25 mouse cellular contexts compared by ENCODE assay signal in genomic region chr6:148768419-148768818, GRCm38 (mm10).
A peak's percentile ranks its signal among the peaks of the same experiment; 100 is the strongest.
DNase-seq lines count a peak whose midpoint lies in the region; ATAC-seq and TF ChIP-seq lines count a peak whose summit lies in the region.
"Had no signal": no experiment of that assay in that cellular context is flagged by ENCODE, and none has a peak within 500 bp of the region (broad histone marks: within the 10 kb centered on the region; RNA-seq: fewer than 3 reads in every experiment).

No protein-coding gene starts in this region.

- H3K4me1 ChIP-seq in hindbrain, embryonic 13.5 days (replicated peaks), result no peaks in the 10 kb centered on the region
- H3K4me1 ChIP-seq in hindbrain, embryonic 10.5 days (replicated peaks), result no peaks in the 10 kb centered on the region
- H3K4me1 ChIP-seq in midbrain, embryonic 13.5 days (replicated peaks), result no peaks in the 10 kb centered on the region
- no peaks in the 10 kb centered on the region for H3K4me1 ChIP-seq in midbrain, postnatal 0 days (ENCODE audit: insufficient read depth, low read length)
- H3K4me1 ChIP-seq in ES-E14 (ENCODE audit: control insufficient read depth in 2 of 2, insufficient read depth in 2 of 2, low read length in 2 of 2, poor library complexity in 1 of 2), result peaks cover 0 to 4% of the 10 kb centered on the region in 2 experiments; a peak in 1 of 4 replicates
- H3K4me1 ChIP-seq in embryonic facial prominence, embryonic 14.5 days (ENCODE audit: control insufficient read depth, insufficient read depth, low read length), result no peaks in the 10 kb centered on the region
- H3K4me1 ChIP-seq: forebrain, embryonic 15.5 days; heart, embryonic 15.5 days; liver, embryonic 15.5 days had no signal

- no peak for DNase-seq in hindbrain, embryonic 10.5 days (ENCODE audit: low spot score)
- no peak for DNase-seq in midbrain, postnatal 0 days (ENCODE audit: low spot score)
- peak; percentile 39 for DNase-seq in ES-E14 (ENCODE audit: low read depth, low spot score)
- no peak for DNase-seq in embryonic facial prominence, embryonic 14.5 days (ENCODE audit: low spot score)
- no peak for DNase-seq in thymus, postnatal 14 days
- DNase-seq in frontal cortex, adult 2 months (ENCODE audit: extremely low spot score in 1 of 2, low spot score in 1 of 2), result no peak
- DNase-seq: adrenal gland, adult 2 months; B cell, adult 2 months; cerebellum, adult 11 months; cerebellum, adult 9-11 months; gastrocnemius, postnatal 36 days; heart, postnatal 36 days; kidney, adult 9 months; kidney, postnatal 14 days had no signal

- ATAC-seq in hindbrain, embryonic 13.5 days (ENCODE audit: low FRiP score), result 0 out of 2 replicates have a peak, but pooled peaks have one; percentile 21
- peak; percentile 45 for ATAC-seq in midbrain, embryonic 13.5 days
- ATAC-seq in midbrain, postnatal 0 days (ENCODE audit: low FRiP score), result no peak
- no peak for ATAC-seq in embryonic facial prominence, embryonic 14.5 days (ENCODE audit: low read depth)
- ATAC-seq: forebrain, embryonic 15.5 days; hindbrain, embryonic 16.5 days; intestine, embryonic 16.5 days had no signal

- H3K27ac ChIP-seq in hindbrain, embryonic 13.5 days, result no peak overlapping the region
- no peak overlapping the region for H3K27ac ChIP-seq in hindbrain, embryonic 10.5 days
- no peak overlapping the region for H3K27ac ChIP-seq in midbrain, embryonic 13.5 days
- no peak overlapping the region for H3K27ac ChIP-seq in midbrain, postnatal 0 days (ENCODE audit: low read depth, low read length)
- H3K27ac ChIP-seq in ES-E14 (ENCODE audit: insufficient read depth, low read depth, low read length, poor library complexity, severe bottlenecking), result no peak overlapping the region
- no peak overlapping the region for H3K27ac ChIP-seq in embryonic facial prominence, embryonic 14.5 days (replicated peaks; ENCODE audit: low read depth, low read length)
- H3K27ac ChIP-seq: forebrain, embryonic 15.5 days; heart, embryonic 15.5 days; liver, embryonic 15.5 days; macrophage; stomach, postnatal 0 days had no signal

- no peak overlapping the region for H3K4me2 ChIP-seq in hindbrain, embryonic 13.5 days
- no peak overlapping the region for H3K4me2 ChIP-seq in midbrain, embryonic 13.5 days (replicated peaks)
- no peak overlapping the region for H3K4me2 ChIP-seq in midbrain, postnatal 0 days (ENCODE audit: low read depth, low read length, poor library complexity, severe bottlenecking)
- H3K4me2 ChIP-seq in embryonic facial prominence, embryonic 14.5 days (ENCODE audit: low read depth, low read length), result no peak overlapping the region
- H3K4me2 ChIP-seq: forebrain, embryonic 15.5 days; heart, embryonic 15.5 days; liver, embryonic 15.5 days had no signal

- H3K9me3 ChIP-seq in hindbrain, embryonic 13.5 days, result no peaks in the 10 kb centered on the region
- H3K9me3 ChIP-seq in hindbrain, embryonic 10.5 days, result no peaks in the 10 kb centered on the region
- no peaks in the 10 kb centered on the region for H3K9me3 ChIP-seq in midbrain, embryonic 13.5 days
- H3K9me3 ChIP-seq in midbrain, postnatal 0 days (ENCODE audit: low read length), result no peaks in the 10 kb centered on the region
- no peaks in the 10 kb centered on the region for H3K9me3 ChIP-seq in ES-E14 (ENCODE audit: control insufficient read depth, insufficient read depth, low read depth, low read length)
- H3K9me3 ChIP-seq in embryonic facial prominence, embryonic 14.5 days (ENCODE audit: control insufficient read depth, low read length), result no peaks in the 10 kb centered on the region
- H3K9me3 ChIP-seq: forebrain, embryonic 15.5 days; heart, embryonic 15.5 days; liver, embryonic 15.5 days had no signal

- in situ Hi-C loops in ES-E14 (cut with MboI; ENCODE audit: low sequenced_read_pairs in 2 of 2, unreplicated experiment in 2 of 2), result no loop called here

- H3K27me3 ChIP-seq in hindbrain, embryonic 13.5 days, result no peaks in the 10 kb centered on the region
- no peaks in the 10 kb centered on the region for H3K27me3 ChIP-seq in hindbrain, embryonic 10.5 days (ENCODE audit: insufficient read depth, poor library complexity, severe bottlenecking)
- H3K27me3 ChIP-seq in midbrain, embryonic 13.5 days, result no peaks in the 10 kb centered on the region
- no peaks in the 10 kb centered on the region for H3K27me3 ChIP-seq in midbrain, postnatal 0 days (ENCODE audit: insufficient read depth, low read length)
- H3K27me3 ChIP-seq in embryonic facial prominence, embryonic 14.5 days (replicated peaks; ENCODE audit: control insufficient read depth, insufficient read depth, low read length), result no peaks in the 10 kb centered on the region
- H3K27me3 ChIP-seq: CH12.LX; forebrain, embryonic 15.5 days; heart, embryonic 15.5 days; liver, embryonic 15.5 days had no signal

- 81% methylated on average over 12 of the region's 12 CpGs for WGBS in hindbrain, embryonic 13.5 days
- WGBS in hindbrain, embryonic 10.5 days, result 80% methylated on average over 12 of the region's 12 CpGs
- 86% methylated on average over 12 of the region's 12 CpGs for WGBS in midbrain, embryonic 13.5 days
- WGBS in midbrain, postnatal 0 days, result 84% methylated on average over 12 of the region's 12 CpGs
- 81% methylated on average over 12 of the region's 12 CpGs for WGBS in embryonic facial prominence, embryonic 14.5 days

- peaks cover 20% of the 10 kb centered on the region for H3K36me3 ChIP-seq in hindbrain, embryonic 13.5 days
- peaks cover 31% of the 10 kb centered on the region for H3K36me3 ChIP-seq in hindbrain, embryonic 10.5 days
- peaks cover 26% of the 10 kb centered on the region for H3K36me3 ChIP-seq in midbrain, embryonic 13.5 days
- peaks cover 24% of the 10 kb centered on the region for H3K36me3 ChIP-seq in midbrain, postnatal 0 days (ENCODE audit: insufficient read depth, low read length)
- H3K36me3 ChIP-seq in ES-E14 (ENCODE audit: control insufficient read depth, insufficient read depth, low read length, poor library complexity, severe bottlenecking), result no peaks in the 10 kb centered on the region
- peaks cover 11% of the 10 kb centered on the region for H3K36me3 ChIP-seq in embryonic facial prominence, embryonic 14.5 days (ENCODE audit: control insufficient read depth, insufficient read depth, low read length)

- no peak overlapping the region for H3K4me3 ChIP-seq in hindbrain, embryonic 13.5 days
- no peak overlapping the region for H3K4me3 ChIP-seq in hindbrain, embryonic 10.5 days
- H3K4me3 ChIP-seq in midbrain, embryonic 13.5 days (replicated peaks), result no peak overlapping the region
- H3K4me3 ChIP-seq in midbrain, postnatal 0 days (ENCODE audit: low read depth, low read length), result no peak overlapping the region
- peak overlapping the region; percentile 9 to 38; a peak in 2 of 4 replicates for H3K4me3 ChIP-seq in ES-E14 (ENCODE audit: insufficient read depth in 1 of 2, low read depth in 1 of 2, low read length in 2 of 2, poor library complexity in 1 of 2, severe bottlenecking in 1 of 2)
- H3K4me3 ChIP-seq in embryonic facial prominence, embryonic 14.5 days (ENCODE audit: low read depth, low read length), result no peak overlapping the region
- H3K4me3 ChIP-seq: forebrain, embryonic 15.5 days; heart, embryonic 15.5 days; liver, embryonic 15.5 days; myocyte had no signal

- TF ChIP-seq CTCF in midbrain, postnatal 0 days (IDR thresholded peaks at IDR 0.05), result no peak

- no peak overlapping the region for H3K9ac ChIP-seq in hindbrain, embryonic 13.5 days
- H3K9ac ChIP-seq in midbrain, embryonic 13.5 days (replicated peaks), result no peak overlapping the region
- no peak overlapping the region for H3K9ac ChIP-seq in midbrain, postnatal 0 days (replicated peaks; ENCODE audit: low read length, poor library complexity, severe bottlenecking)
- H3K9ac ChIP-seq in ES-E14 (ENCODE audit: insufficient read depth, low read depth, low read length, poor library complexity, severe bottlenecking), result 0 out of 2 replicates have a peak overlapping the region, but pooled peaks have one; percentile 0
- 0 out of 2 replicates have a peak overlapping the region, but pooled peaks have one; percentile 14 for H3K9ac ChIP-seq in embryonic facial prominence, embryonic 14.5 days (ENCODE audit: low read depth, low read length)
- H3K9ac ChIP-seq: forebrain, embryonic 15.5 days; heart, embryonic 15.5 days; liver, embryonic 15.5 days had no signal

TF ChIP-seq in ES-E14, 5 proteins besides CTCF, POLR2A, EP300 and RAD21:
- no peak for TF ChIP-seq ZC3H11A (IDR thresholded peaks at IDR 0.05; ENCODE audit: borderline replicate concordance, low read depth, low read length)
TF ChIP-seq in ES-E14: peak in this region for 0.

Comparison
In these comparisons a context has a peak if more than half of its experiments do, and no peak if none do; other contexts are left out.
1. ATAC-seq: peak in hindbrain, embryonic 13.5 days (single experiment) and midbrain, embryonic 13.5 days (single experiment); none in midbrain, postnatal 0 days (single experiment) and embryonic facial prominence, embryonic 14.5 days (single experiment).
2. H3K4me3 ChIP-seq: peak in ES-E14 (2 of 2); none in hindbrain, embryonic 13.5 days (single experiment), hindbrain, embryonic 10.5 days (single experiment), midbrain, embryonic 13.5 days (single experiment), midbrain, postnatal 0 days (single experiment) and embryonic facial prominence, embryonic 14.5 days (single experiment).
3. H3K9ac ChIP-seq: peak in ES-E14 (single experiment) and embryonic facial prominence, embryonic 14.5 days (single experiment); none in hindbrain, embryonic 13.5 days (single experiment), midbrain, embryonic 13.5 days (single experiment) and midbrain, postnatal 0 days (single experiment).